Mouse (Mus musculus): ENCODE measurements around the gene Ncbp1.
A peak's percentile ranks its signal among the peaks of the same experiment; 100 is the strongest.

Gene Ncbp1

GRCm38 (mm10) chr4:46201834-46202561 lies 63.6 kb downstream of the Ncbp1 start:
- peak; percentile 67 for DNase-seq (ENCODE audit: low spot score)

GRCm38 (mm10) chr4:46202562-46203126 lies 64.2 kb downstream of the Ncbp1 start:
- DNase-seq (ENCODE audit: low spot score), result no peak

- DNase-seq (ENCODE audit: low spot score), result no peak
These were observed 82.7 kb downstream of the Ncbp1 start for GRCm38 (mm10) chr4:46221090-46221489.

All from urinary bladder, postnatal 14 days (tissue).